Mouse (Mus musculus) megakaryocyte-erythroid progenitor cell, adult 5-6 weeks (primary cell): ENCODE results near the gene Wbp1. TPM values are rescaled to one million over a fixed set of nuclear protein-coding genes. Genes with fewer than 3 reads are reported as not detected.
"Not testable (repeated sequence)": the region's sequence is repeated elsewhere in the genome, so short reads cannot be mapped to it uniquely, and the experiment has no call there.

Experiments
- ATAC-seq: replicated peaks from 2 replicates; pipeline ENCODE4 v1.8.0; 2016; ENCODE audit warnings: mild to moderate bottlenecking, inconsistent platforms; ENCODE audit not compliant: severe bottlenecking, poor library complexity, low FRiP score, low TSS enrichment
- total RNA-seq, 2 experiments: library from RNA; stranded (forward) in 1 of 2; stranded (reverse) in 1 of 2; fragments of 200-1000, 215-1000 nt in 1 of 2; fragments of >200 nt in 1 of 2; fragmentation: Nextera tagmentation in 1 of 2; gene quantifications; 2 replicates each; pipeline ENCODE4 v1.2.3; 2014 to 2017

Wbp1 gene
- total RNA-seq (2014; fragmentation: Nextera tagmentation) (29.1 and 56.6 TPM in 2 replicates), total RNA-seq (2017) (61.5 and 75.1 TPM in 2 replicates)

DNA sequence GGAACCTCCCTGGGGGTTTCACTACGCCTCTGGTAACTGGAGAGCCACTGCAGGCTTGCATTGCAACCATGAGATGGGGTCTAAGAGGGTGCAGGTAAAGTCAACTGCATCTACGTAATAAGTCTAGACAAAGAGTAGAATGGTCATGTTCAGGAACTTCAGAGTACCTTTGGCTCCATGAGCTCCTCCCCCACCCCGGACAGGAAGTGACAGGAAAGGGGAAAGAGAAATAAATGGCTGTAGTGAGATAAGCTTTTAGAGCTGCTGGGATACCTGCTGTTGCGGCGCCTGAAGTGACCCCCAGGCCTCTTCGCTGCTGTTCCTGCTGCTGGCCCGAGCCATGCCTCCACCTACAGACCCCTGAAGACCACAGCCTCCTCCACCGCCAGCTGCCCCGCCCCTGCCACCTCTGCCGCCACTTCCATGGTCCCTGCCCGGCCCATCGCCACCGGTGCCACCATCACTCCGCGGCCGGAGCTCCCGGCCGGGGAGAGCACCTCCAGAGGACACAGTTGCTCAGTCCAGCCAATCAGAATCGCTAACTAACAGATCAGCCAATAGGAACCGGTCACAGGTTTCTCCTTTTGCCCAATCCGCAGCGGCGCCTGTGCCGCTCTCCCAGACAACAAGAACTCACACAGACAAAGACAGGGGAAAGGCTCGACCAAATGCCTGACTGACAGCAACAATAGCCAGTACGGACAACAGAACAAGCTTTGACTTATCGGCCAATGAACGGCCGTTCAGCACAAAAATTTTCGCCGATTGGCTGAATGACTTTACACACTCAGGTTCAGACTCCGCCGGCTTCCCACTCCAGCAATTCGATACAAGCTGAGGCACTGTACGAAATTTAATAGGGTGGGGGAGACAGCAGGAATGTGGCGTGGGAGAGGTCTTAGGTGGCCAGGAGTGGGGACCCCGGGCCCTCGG, at the start of gene Wbp1:
TSS of gene Wbp1 (minus strand) at position 630 of the 933 bp plus-strand sequence.
- ATAC-seq = peak; percentile 88

GRCm38 (mm10) chr6:83171063-83171462, 49.7 kb upstream of the Wbp1 start:
- ATAC-seq = no peak

DNA sequence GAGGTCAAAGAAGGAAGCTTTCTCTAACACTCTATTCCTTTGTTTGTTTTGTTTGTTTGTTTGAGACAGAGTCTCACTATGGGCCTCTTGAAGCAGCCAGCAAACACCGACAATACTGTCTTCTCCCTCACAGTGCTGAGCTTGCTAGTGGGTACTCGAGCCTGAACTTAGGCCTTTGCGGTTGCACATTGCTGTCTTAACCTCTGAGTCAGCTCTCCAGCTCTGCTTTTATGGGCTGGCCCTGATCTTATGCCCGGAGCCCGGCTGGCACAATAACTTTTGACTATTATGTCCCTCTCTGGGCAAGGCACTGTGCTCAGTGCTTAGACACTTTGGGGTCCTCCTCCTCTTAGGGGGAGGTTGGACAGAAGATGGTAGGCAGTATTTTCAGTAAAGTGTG, 48.5 kb upstream of the Wbp1 start:
- no peak for ATAC-seq

DNA sequence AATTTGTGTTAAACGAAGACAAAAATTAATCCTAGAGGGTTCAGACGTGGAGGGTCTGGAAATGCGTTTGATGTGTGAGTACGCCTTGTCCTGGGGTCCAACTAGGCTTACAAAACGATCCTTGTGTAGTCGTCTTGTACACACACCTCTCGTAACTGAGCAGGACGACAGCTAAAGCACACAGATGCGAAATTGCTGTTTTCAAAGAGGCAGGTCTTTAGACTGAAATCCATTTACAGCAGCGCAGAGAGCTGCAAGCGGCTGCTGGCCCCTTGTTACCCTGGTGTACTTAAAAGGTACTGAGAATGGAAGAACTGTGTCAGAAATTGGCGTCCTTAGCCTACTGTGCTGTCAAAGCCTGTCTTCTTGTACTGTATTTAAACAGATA, 44.9 kb upstream of the Wbp1 start:
- ATAC-seq = peak; percentile 59

DNA sequence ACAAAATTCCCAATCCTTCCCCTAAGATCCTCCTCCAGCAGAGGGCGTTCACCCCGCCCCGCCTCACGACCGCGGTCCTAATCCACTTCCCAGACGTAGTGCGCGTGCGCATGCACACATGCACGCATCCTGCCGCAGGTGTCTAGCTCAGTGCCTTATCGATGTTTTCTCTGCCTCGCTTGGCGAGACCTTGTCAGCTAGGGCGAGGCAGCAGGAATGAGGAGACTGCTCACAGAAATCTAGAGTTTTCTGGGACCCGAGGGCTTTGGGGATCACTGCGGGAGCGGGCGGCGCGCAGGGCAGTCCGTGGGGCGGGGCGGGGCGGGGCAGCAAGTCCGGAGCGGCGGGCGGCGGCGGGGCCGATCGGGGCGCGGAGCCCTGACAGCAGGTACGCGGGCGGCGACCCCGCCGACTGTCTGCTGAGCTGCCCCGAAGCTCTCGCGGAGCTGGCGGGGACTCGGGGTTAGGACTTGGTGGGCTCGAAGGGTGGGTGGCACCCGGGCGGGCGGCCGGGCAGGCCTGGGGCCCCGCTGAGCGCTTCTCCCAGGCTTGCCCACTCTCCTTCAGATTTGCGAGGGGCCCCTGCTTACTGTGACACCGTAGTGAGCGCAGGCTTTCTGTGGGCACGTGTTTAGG, 44.4 kb upstream of the Wbp1 start, which contains the start of gene Dctn1:
TSS of gene Dctn1 (plus strand) at position 314 of the 636 bp plus-strand sequence.
- peak; percentile 72 for ATAC-seq

GRCm38 (mm10) chr6:83165026-83165606, 43.8 kb upstream of the Wbp1 start:
- no peak for ATAC-seq

GRCm38 (mm10) chr6:83162701-83163100, 41.3 kb upstream of the Wbp1 start:
- no peak for ATAC-seq

GRCm38 (mm10) chr6:83161921-83162641, 40.7 kb upstream of the Wbp1 start:
- 0 out of 2 replicates have a peak, but pooled peaks have one; percentile 34 for ATAC-seq

DNA sequence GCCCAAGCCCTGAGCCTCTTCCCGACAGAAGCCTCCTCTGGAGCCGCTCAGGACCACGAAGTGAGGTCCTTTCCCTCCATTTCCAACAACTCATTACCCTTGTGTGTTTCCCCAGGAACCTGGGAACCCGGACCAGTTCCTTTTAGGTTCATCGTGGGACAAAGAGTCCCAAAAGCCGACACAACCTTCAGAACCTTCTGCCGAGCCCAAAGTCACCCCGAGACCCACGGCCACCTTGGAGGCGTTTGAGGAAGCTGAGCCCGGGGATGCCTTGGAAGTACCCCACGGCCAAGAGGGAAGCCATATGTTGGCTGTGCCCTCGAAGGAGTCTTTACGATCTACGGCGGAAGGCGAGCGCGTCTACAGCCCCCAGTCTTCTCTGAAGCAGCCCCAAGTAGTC, 40.1 kb upstream of the Wbp1 start:
- ATAC-seq = no peak

- not testable (repeated sequence) for ATAC-seq
Measured at GRCm38 (mm10) chr6:83159456-83159855, 38.1 kb upstream of the Wbp1 start.

DNA sequence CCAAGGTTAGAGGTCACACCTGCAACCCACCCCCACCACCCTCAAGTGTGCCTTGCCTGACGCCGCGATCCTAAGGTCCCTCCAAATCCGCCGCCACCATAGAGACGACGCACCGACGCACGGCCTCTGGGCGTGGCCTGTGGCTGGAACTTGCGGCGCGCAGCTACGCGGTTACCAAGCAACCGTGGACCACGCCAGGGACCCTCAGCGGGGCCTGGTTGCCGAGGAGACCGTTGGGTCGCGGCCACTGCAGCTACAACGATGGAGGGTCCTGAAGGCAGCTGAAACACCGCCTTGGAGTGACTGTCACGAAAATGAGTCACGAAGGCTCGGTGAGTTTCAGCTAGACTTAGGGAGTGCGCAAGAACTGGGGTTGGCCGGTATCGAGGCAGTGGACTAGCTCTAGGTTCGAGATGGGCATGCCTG, 34.9 kb upstream of the Wbp1 start, which contains the start of the genes Wdr54 and 1700003E16Rik:
TSS of gene Wdr54 (minus strand) at position 139 of the 426 bp plus-strand sequence.
TSS of gene 1700003E16Rik (plus strand) at position 146 of the 426 bp plus-strand sequence.
- peak; percentile 74 for ATAC-seq

DNA sequence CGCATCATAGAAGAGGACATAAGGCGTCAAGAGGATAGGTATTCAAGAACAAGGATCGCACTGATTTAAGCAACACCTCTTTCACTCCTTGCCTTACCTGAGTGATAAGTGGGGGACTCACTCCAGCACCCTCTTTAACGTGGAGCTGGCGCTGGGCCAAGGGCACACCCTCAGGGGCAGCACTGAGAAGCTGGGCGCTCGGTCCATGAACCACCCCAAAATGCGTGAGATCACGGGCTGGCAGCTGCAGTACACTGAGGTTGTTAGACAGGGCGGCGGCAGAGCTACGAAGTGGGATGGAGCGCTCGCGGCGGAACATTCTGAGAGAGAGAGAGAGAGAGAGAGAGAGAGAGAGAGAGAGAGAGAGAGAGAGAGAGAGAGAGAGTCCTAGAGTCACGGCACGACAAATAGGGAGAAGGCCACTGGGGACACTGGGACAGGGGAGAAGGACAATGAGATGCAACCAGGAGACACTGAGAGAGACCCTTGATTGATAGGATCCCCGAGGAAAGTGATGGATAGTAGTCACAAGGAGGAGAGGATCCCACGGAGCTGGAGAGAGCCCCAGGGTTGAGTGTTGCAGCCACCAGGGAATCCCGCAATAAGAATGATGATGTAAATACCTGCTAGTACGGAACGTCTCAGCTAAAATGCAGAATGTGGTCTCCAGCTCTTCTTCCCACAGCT, 34.3 kb upstream of the Wbp1 start:
- peak; percentile 19; the same call in 1 of the 2 replicates for ATAC-seq

- no peak for ATAC-seq
Measured at GRCm38 (mm10) chr6:83153485-83153884, 32.1 kb upstream of the Wbp1 start.

DNA sequence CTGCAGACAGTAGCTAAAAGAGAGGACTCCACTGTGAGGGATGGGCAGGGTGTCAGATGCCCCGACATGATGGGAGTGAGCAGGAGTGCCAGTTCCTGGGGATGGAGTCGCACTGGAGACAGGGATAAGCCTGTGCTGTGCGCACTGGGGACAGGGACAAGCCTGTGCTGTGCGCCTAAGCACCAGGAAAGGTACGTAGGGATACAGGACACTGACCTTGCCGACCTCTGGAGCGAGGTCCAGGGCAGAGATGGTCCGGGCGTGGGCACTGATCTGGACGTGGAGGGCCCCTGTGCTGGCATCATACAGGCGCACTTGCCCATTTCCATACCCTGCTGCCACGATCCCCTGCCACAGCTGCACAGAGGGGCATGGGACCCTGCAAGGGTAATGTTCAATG, 31.7 kb upstream of the Wbp1 start:
- no peak for ATAC-seq

DNA sequence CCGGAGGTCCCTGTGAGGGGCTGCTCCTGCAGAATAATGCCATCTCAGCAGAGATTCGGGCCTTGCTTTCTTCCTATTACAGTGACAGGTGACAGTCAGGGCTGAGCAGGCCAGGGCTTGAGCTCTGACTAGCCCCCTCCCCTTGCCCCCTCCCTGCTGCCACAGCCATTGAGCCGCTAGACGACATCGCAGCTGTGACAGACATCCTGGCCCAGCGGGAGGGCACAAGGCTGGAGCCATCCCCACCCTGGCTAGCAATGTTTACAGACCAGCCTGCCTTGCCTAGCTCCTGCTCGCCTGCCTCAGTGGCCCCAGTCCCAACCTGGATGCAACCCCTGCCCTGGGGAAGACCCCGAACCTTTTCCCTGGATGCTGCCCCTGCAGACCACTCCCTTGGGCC, 30.4 kb upstream of the Wbp1 start:
- no peak for ATAC-seq

DNA sequence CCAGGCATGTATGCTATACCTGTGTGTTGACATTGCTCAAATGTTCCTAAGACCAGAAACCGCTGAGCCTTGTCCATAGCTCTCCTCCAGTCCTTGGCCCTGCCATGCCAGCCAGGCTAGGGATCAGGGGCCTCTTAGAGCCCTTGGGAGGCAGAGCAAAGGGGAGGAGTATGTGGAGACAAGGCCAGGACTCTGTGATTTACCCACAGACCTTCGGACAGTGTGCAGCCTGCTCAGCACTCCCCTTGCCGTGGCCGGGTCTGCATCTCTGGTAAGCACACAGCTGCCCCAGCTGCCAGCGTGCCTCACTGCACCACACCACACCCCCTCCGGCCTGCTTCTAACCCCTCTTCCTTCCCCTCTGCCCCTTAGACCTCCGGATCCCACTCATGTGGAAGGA, 25.9 kb upstream of the Wbp1 start:
- ATAC-seq = no peak

- no peak for ATAC-seq
Measured at GRCm38 (mm10) chr6:83145805-83146204, 24.4 kb upstream of the Wbp1 start.

- ATAC-seq = no peak
Measured at GRCm38 (mm10) chr6:83145209-83145608, 23.9 kb upstream of the Wbp1 start.

- no peak for ATAC-seq
Measured at GRCm38 (mm10) chr6:83142886-83143285, 21.5 kb upstream of the Wbp1 start.
